Mouse (Mus musculus): Measurements from ENCODE around the gene Pus10. TPM values are rescaled to one million over a fixed set of nuclear protein-coding genes. Genes with fewer than 3 reads are reported as not detected.
"Not testable (repeated sequence)": the region's sequence is repeated elsewhere in the genome, so short reads cannot be mapped to it uniquely, and the experiment has no call there.

Gene Pus10
- total RNA-seq, 2 experiments from 2014 or later: 8.8 to 12.8 TPM

GRCm38 (mm10) chr11:23746102-23746501 is 80.6 kb downstream of the Pus10 start:
- intact Hi-C loops (cut with DNase I): no loop called here
- DNase-seq: no peak

DNA sequence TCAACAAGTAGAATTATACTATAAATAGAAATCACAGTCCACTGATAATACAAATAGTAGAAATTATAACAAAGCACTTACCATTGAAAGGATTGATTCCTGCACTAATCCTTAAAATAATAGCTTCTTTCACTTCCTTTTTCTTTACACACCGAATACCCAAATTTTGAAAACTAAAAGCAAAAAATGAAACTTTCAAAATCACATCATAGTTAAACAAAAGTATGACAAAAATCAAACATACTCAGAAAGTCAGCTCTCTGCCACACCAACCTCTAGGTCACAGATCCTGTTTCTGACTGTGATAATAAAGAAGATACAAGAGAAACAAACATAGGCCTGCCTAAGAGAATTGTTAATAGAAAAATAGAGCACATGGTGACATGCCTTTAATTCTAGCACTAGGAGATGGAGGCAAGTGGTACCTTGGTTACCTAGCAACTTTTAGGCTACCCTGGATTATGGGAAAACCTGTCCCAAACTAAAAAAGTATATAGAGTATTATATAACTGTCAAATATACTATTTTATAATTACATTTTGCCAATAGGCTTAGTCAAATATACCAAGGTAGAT is 87.7 kb downstream of the Pus10 start:
- intact Hi-C loops (cut with DNase I): no loop called here

GRCm38 (mm10) chr11:23754329-23754728 is 88.9 kb downstream of the Pus10 start:
- intact Hi-C loops (cut with DNase I): no loop called here
- no peak for DNase-seq

More for the DNA sequence above, 87.7 kb downstream of the Pus10 start:
- no peak for DNase-seq

DNA sequence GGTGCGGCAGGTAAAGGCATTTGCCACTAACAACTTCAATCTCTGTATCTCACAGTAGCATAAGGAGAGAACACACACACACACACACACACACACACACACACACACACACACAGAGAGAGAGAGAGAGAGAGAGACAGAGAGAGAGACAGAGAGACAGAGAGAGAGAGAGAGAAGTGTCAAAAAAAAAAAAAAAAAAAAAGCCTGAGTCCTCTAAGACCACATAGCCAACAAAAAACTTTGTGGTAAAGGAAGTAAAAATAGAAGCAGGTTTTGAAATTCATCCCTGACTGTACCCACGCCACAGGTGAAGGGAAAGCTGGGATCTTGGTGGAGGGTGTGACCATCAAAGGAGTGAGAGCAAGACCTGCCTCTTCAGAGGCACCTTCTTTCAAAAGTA is 92.7 kb downstream of the Pus10 start:
- intact Hi-C loops (cut with DNase I): no loop called here

GRCm38 (mm10) chr11:23762635-23763034 is 97.2 kb downstream of the Pus10 start:
- DNase-seq: no peak
- intact Hi-C loops (cut with DNase I): no loop called here

More for the DNA sequence above, 92.7 kb downstream of the Pus10 start:
- DNase-seq: no peak

- intact Hi-C loops (cut with DNase I); DNase-seq: not testable (repeated sequence)
These were observed 101.9 kb downstream of the Pus10 start for GRCm38 (mm10) chr11:23767369-23767768.

DNA sequence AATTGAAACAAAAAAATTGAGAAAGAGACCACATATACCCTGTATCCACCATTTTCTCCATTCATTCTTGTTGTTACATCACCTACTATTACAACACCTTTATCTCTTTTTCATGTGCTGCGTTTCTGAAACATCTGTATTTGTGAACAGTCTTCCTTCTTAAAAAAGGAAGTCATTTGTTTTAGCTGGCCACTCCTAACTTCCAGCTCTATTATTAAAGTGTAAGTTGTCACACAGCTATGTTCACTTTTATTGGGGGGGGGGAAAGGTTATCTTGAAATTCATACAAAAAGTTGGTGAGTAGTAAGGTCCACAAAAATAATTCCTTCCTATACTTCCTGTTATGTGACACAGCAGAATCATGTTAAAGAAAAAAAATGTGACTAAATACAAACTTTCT is 102.5 kb downstream of the Pus10 start:
- intact Hi-C loops (cut with DNase I): no loop called here

DNA sequence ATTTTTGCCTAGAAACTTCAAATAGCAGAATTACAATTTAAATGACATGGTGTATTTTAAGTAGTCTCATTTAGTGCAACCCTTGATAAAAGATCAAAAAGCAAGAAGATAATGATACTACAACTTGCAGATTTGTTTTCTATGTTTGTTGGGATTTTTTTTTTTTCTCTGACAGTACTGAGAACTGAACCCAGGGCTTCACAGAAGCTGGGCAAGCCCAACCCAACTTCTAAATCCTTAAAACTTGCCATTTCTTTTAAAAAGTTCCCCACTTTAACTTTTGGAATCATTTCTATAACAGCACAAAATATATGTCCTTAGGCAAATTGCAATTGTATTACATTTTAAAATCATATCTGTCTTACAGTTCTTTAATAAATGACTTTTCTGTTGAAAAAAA is 103.6 kb downstream of the Pus10 start:
- no peak for DNase-seq
- intact Hi-C loops (cut with DNase I): no loop called here

More for the DNA sequence above, 102.5 kb downstream of the Pus10 start:
- no peak for DNase-seq

DNA sequence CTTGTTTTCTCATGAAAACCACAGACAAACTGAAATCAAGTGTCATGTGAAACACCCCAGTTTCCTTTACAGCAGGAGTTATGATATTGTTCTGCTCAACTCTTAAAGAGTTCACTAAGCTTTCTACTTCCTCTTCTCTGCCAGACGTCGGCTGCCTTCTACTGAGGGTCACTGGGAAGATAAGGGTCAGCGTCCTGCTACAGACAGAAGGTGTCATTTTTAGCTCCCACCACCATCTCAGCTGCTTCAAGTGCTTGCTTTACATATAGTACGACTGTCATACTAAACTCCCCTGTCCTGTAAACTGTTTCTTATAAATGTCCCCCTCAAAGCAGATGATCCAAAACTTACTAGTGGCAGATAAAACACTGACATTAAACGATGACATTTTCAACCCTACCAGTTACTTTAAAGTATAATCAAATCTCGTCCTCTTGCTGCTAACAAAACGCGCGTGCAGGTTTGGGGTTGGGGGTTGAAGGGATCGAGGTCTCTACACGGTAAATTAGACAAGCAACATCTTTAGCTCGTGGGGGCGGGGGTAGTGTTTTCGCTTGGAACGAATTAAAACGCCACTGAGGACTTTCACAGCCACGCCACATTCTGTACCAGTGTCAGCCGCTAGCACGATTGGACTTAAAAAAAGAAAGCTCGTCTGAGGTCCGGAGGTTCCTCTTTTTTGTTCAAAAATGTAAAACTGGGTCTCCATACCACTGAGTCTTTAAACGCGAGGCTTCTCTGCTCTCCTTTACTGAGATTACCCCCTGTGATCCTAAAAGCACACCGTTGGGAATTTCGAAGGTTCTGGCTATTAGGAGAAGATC is 104.4 kb downstream of the Pus10 start:
- DNase-seq: peak; percentile 29 to 41
- intact Hi-C loops (cut with DNase I): loop anchor here (2.0 to 5.0 kb wide), 3 partner anchors 103 to 273 kb away; partner anchors contain the start of genes 0610010F05Rik and Ahsa2

DNA sequence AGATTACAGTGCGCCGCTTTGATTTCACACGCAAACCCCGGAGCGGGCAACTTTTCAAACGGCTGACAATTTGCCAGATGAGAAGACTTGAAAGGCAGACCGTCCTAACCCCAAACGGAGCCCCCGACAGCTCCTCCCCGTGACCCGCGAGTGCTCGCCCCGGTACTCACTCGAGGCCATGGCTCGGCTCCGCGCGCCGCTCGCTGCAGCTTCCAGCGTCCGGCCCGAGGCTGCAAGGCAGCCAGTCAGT is 105.0 kb downstream of the Pus10 start:
- intact Hi-C loops (cut with DNase I): loop anchor here (2.0 to 5.0 kb wide), 3 partner anchors 104 to 273 kb away; partner anchors contain the start of genes 0610010F05Rik and Ahsa2
- no peak for DNase-seq

DNA sequence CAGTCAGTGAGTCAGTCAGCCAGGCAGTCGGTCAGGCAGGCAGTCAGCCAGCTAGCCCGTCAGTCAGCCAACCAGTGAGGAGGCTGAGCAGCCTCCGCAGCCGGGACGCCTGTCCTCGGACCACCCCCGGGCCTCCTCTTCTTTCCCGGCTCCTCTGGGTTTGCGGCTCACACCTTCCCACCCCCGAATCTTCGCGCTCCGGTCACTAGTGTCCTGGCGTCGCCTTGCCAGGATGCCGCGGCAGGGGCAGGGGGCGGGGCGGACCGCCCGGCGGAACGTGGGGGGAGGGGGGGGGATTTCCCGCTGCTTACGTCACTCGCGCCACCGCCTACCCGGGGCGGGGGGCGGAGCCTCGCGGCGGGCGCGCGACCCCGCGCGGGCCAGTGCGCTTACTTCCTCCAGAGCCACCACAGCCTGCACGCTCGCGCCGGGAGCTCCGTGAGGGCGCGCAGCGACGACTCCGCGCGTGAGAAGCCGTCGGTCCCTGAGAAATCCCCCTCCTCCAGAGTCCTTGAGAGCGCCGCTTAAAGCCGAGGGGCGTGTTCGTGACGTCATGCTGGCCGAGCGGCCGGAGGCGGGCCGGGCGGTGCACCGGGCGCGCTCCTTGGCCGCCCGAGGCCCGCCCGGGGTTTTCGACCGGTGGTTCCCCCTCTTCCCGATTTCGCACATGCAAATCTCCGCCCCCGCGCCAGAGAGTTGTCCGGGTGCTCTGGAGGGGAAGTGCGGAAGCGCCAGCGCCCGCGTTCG is 105.5 kb downstream of the Pus10 start, which contains the start of gene Rel:
Gene Rel (minus strand): TSS at position 211 of the 747 bp plus-strand sequence.
- intact Hi-C loops (cut with DNase I): loop anchor here (2.0 to 5.0 kb wide), 3 partner anchors 104 to 274 kb away; partner anchors contain the start of genes 0610010F05Rik and Ahsa2

DNA sequence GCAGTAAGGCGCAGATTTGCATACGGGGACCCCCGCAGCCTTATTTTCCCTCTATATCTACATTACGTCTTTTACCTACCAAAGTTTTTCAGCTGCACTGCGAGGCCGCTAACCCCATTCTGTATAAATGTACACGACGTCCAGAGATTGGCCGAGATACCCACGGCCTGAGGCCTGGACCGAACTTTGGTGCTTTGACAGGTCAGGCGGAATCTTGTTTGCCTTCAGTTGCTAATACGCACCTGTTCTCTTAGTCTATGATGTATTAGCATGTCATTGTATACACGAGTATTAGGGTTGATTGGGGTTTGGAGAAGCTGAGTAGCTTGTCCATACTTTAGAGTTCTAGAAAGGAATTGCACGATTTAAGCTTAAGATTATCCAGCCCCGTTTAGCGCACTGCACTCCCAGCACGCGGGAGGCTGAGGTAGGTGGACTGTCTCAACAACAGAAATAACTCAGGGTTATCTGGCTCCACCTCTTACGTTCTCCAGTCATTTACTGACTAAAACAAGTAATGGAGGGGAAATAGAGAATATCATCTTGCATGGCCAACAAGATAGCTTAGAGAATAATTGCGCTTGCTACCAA is 106.1 kb downstream of the Pus10 start:
- DNase-seq: no peak
- intact Hi-C loops (cut with DNase I): loop anchor here (2.0 to 5.0 kb wide), 3 partner anchors 105 to 274 kb away; partner anchors contain the start of genes 0610010F05Rik and Ahsa2

More for the DNA sequence above, 105.5 kb downstream of the Pus10 start, which contains the start of gene Rel:
- peak; percentile 92 to 97 for DNase-seq

DNA sequence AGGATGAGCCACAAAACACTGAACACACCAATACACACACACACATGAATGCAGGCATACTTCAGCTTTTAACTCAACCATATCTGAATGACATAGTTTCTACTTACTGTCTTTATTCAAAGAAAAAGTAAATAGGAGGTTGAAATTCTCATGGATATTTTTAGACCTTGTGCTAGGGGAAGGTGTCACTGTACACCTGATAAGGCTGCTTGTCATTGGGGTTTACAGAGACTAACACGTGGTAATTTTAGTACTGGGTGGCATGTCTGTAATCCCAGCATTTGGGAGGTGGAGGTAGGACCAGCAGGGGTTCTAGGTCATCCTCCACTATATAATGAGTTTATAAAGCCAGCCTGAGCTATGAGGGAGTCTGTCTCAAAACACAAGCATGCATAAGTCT is 107.0 kb downstream of the Pus10 start:
- intact Hi-C loops (cut with DNase I): loop anchor here (5.0 kb wide), 2 partner anchors 140 to 275 kb away; partner anchors contain the start of genes 0610010F05Rik and Ahsa2
- peak in 1 of 2 experiments; percentile 2 for DNase-seq

GRCm38 (mm10) chr11:23778787-23779201 is 113.3 kb downstream of the Pus10 start:
- intact Hi-C loops (cut with DNase I): no loop called here
- DNase-seq: no peak

DNA sequence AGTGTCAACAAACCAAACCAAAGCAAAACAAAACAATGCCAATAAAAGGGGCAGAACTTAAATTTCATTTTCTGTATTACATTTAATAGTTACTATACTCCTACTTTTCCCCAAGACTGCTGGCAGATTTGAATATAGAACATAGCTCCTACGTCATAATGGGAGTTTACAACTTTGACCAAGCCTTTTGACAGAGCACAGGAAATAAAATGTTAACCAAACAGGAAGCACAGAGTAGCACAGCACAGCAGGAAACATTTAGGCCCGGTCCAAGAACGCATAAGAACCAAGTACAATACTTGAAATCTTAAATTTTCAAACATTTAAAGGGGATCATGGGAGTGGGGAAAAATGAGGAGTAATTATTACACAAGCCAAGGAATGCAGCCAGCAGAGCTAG is 116.6 kb downstream of the Pus10 start:
- intact Hi-C loops (cut with DNase I): no loop called here
- DNase-seq: no peak

Other genes with a start within 250 kb of the Pus10 start
- gene Ahsa2, start 167.6 kb upstream of the Pus10 start, total RNA-seq (2021): 10 to 100 TPM; 43.4 to 63.0 TPM
- not detected for gene 1700093K21Rik, start 144.5 kb upstream of the Pus10 start, total RNA-seq (2021)
- 10 to 100 TPM; 11.0 to 12.5 TPM for gene 0610010F05Rik, start 32.0 kb upstream of the Pus10 start, total RNA-seq (2021)
- 10 to 100 TPM; 27.0 to 31.2 TPM for gene Pex13, start 285 bp downstream of the Pus10 start, total RNA-seq (2021)
- 1 to 10 TPM; 8.1 to 8.5 TPM for gene Rel, start 105.3 kb downstream of the Pus10 start, total RNA-seq (2021)
- gene Papolg, start 229.6 kb downstream of the Pus10 start, total RNA-seq (2021): 1 to 10 TPM; 7.2 to 7.4 TPM

Measured in heart, postnatal 36 days (tissue).